Mouse (Mus musculus) erythroblast, embryonic 14.5 days (primary cell): ENCODE measurements at regions not wholly inside any gene's neighbourhood (a gene's known extent, or its start where the extent isn't known, plus 50 kb on each side); places are given as distances from the start of the nearest gene placed in this dataset.
"Not testable (repeated sequence)": the region's sequence is repeated elsewhere in the genome, so short reads cannot be mapped to it uniquely, and the experiment has no call there.

Experiments used
- H3K27me3 ChIP-seq: 2 replicates; pipeline ENCODE4 v1.6.1; 2012; ENCODE audit warnings: inconsistent platforms; ENCODE audit not compliant: control insufficient read depth
- H3K36me3 ChIP-seq: 2 replicates; pipeline ENCODE4 v1.6.1; 2012; ENCODE audit warnings: mild to moderate bottlenecking, inconsistent platforms; ENCODE audit not compliant: control insufficient read depth
- H3K4me1 ChIP-seq: 2 replicates; pipeline ENCODE4 v1.6.1; 2012; ENCODE audit warnings: inconsistent platforms; ENCODE audit not compliant: control insufficient read depth
- H3K4me3 ChIP-seq: replicated peaks from 2 replicates; pipeline ENCODE3; 2012; ENCODE audit warnings: moderate library complexity, mild to moderate bottlenecking, inconsistent platforms
- H3K9me3 ChIP-seq: 2 replicates; pipeline ENCODE4 v1.6.1; 2012; ENCODE audit warnings: low read length, inconsistent platforms, mixed read lengths; ENCODE audit not compliant: control insufficient read depth
- GATA1 ChIP-seq: IDR thresholded peaks from 2 replicates; pipeline ENCODE4 v1.6.1; 2012; ENCODE audit warnings: low read length, inconsistent platforms, mixed read lengths
- TAL1 ChIP-seq: IDR thresholded peaks from 3 replicates; pipeline ENCODE4 v1.6.1; 2012; ENCODE audit warnings: low read length, inconsistent platforms, mixed read lengths

- TF ChIP-seq TAL1 = no peak
- TF ChIP-seq GATA1 = no peak
- no peaks in the 10 kb centered on the region for H3K36me3 ChIP-seq
- peaks cover 19% of the 10 kb centered on the region for H3K9me3 ChIP-seq
- H3K27me3 ChIP-seq = no peaks in the 10 kb centered on the region
- no peak overlapping the region for H3K4me3 ChIP-seq
- H3K4me1 ChIP-seq = no peaks in the 10 kb centered on the region
These were observed 416.8 kb upstream of the Auts2 start for GRCm38 (mm10) chr5:132959901-132960300.

DNA sequence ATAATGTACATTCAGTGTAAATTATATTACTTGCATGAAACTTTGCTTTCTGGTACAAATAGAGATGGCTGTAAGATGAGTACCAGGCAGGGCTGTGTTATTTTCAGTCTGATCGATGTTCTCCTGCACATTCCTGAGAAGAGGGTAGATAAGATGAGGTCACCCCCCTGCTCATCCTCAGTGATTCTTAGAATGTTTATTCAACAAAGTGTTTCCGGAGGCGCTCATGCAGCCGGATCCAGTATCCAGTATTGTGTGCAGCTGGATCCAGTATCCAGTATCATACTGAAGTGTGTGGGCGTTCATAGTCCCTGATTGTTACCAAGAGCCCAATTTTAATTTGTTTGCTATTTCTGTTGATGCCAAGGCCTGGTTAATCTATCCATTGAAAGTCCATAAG lies 413.0 kb upstream of the Auts2 start:
- no peak overlapping the region for H3K4me3 ChIP-seq
- TF ChIP-seq GATA1 (no peak), TAL1 (no peak)
- H3K36me3 ChIP-seq = no peaks in the 10 kb centered on the region
- H3K4me1 ChIP-seq = no peaks in the 10 kb centered on the region
- H3K27me3 ChIP-seq = no peaks in the 10 kb centered on the region
- peaks cover 16% of the 10 kb centered on the region for H3K9me3 ChIP-seq

DNA sequence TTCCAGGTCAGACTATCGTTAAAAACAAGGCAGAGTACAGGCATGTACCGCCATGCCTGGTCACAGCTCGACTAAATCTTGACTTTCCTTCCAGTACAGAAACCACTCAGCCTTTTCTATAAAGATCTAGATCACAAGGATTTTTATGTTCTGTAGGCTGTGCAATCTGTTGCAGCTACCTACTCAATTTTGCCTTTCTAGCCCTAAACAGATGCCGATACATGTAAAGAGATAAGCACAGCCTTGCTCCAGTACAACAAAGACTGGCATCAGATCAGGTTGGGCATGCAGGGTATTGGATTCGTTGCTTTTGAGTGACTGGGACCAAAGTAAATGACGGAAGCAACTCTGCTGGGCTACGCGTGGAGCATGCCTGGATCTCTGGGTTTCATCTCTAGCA lies 411.9 kb upstream of the Auts2 start:
- H3K36me3 ChIP-seq = no peaks in the 10 kb centered on the region
- H3K4me3 ChIP-seq = no peak overlapping the region
- no peak for TF ChIP-seq GATA1
- no peak for TF ChIP-seq TAL1
- no peaks in the 10 kb centered on the region for H3K27me3 ChIP-seq
- peaks cover 11% of the 10 kb centered on the region; the same call in 1 of the 2 replicates for H3K9me3 ChIP-seq
- no peaks in the 10 kb centered on the region for H3K4me1 ChIP-seq

- TF ChIP-seq GATA1 (no peak), TAL1 (no peak)
- no peaks in the 10 kb centered on the region for H3K27me3 ChIP-seq
- no peak overlapping the region for H3K4me3 ChIP-seq
- H3K4me1 ChIP-seq = no peaks in the 10 kb centered on the region
- peaks cover 20% of the 10 kb centered on the region for H3K9me3 ChIP-seq
- no peaks in the 10 kb centered on the region for H3K36me3 ChIP-seq
These were observed 390.4 kb upstream of the Auts2 start for GRCm38 (mm10) chr5:132933439-132933980.

GRCm38 (mm10) chr5:132929955-132930354 lies 386.8 kb upstream of the Auts2 start:
- H3K36me3 ChIP-seq, H3K4me3 ChIP-seq, H3K4me1 ChIP-seq, H3K27me3 ChIP-seq: not testable (repeated sequence)
- H3K9me3 ChIP-seq = peaks cover 30% of the 10 kb centered on the region

DNA sequence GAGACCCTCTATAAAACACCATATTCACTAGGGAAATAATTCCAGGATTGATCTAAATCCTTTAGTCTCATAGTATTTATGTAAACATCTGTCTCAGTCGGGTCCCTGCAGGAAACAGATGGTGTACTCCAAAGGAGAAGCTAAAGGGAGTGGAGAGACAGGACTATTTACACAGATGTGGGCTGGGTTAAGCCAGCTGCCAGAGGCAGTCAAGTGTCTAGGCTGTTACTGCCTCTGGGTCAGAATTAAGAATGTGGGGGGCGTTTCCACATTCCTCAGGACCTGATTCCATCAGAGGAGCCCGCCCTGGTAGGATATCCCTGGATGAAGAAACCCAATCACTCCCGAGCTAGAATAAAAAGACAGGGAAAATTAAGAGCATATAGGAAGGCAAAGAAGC lies 380.2 kb upstream of the Auts2 start:
- no peaks in the 10 kb centered on the region for H3K36me3 ChIP-seq
- no peak overlapping the region for H3K4me3 ChIP-seq
- H3K27me3 ChIP-seq = no peaks in the 10 kb centered on the region
- TF ChIP-seq TAL1 (no peak), GATA1 (no peak)
- H3K4me1 ChIP-seq = no peaks in the 10 kb centered on the region
- H3K9me3 ChIP-seq = peaks cover 37% of the 10 kb centered on the region

- H3K36me3 ChIP-seq = no peaks in the 10 kb centered on the region
- TF ChIP-seq GATA1 (no peak), TAL1 (no peak)
- peaks cover 20% of the 10 kb centered on the region for H3K9me3 ChIP-seq
- H3K4me1 ChIP-seq = no peaks in the 10 kb centered on the region
- H3K27me3 ChIP-seq = no peaks in the 10 kb centered on the region
- no peak overlapping the region for H3K4me3 ChIP-seq
These were observed 365.9 kb upstream of the Auts2 start for GRCm38 (mm10) chr5:132909056-132909455.

GRCm38 (mm10) chr5:132908220-132908619 lies 365.1 kb upstream of the Auts2 start:
- Histone ChIP-seq H3K27me3 (no peaks in the 10 kb centered on the region), H3K36me3 (no peaks in the 10 kb centered on the region), H3K4me3 (no peak overlapping the region), H3K9me3 (peaks cover 18% of the 10 kb centered on the region), H3K4me1 (no peaks in the 10 kb centered on the region)
- no peak for TF ChIP-seq TAL1
- no peak for TF ChIP-seq GATA1

DNA sequence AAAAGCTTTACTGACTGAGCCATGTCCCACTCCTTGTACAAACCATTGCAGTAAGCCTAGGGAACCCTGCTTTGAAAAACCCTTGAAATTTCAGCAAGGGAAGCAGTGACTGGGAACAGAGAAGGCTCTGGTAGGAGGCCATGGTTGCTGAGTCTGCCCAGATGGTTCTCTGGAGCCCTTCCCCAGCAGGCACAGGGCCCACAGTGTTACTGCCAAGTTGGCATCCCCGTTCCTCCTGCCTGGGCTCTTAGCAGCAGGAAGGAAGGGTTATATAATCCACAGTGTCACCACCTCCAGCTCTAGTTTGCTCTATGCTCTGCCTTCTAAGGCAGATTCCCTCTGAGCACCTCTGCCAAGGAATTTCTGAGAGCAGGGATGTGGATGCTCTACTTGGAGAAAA lies 349.4 kb upstream of the Auts2 start:
- TF ChIP-seq TAL1 (no peak), GATA1 (no peak)

GRCm38 (mm10) chr5:132884130-132884529 lies 341.0 kb upstream of the Auts2 start:
- no peaks in the 10 kb centered on the region for H3K9me3 ChIP-seq
- no peaks in the 10 kb centered on the region for H3K36me3 ChIP-seq
- H3K4me1 ChIP-seq = no peaks in the 10 kb centered on the region
- no peak for TF ChIP-seq GATA1
- TF ChIP-seq TAL1 = no peak
- H3K4me3 ChIP-seq = no peak overlapping the region
- no peaks in the 10 kb centered on the region for H3K27me3 ChIP-seq

More for the DNA sequence above, 349.4 kb upstream of the Auts2 start:
- Histone ChIP-seq H3K4me3 (no peak overlapping the region), H3K9me3 (peaks cover 21% of the 10 kb centered on the region; the same call in 1 of the 2 replicates), H3K4me1 (no peaks in the 10 kb centered on the region), H3K27me3 (no peaks in the 10 kb centered on the region), H3K36me3 (no peaks in the 10 kb centered on the region)
